In genomic region chr2:73281707-73282106, GRCm38 (mm10) we compare ENCODE assay signal across 13 mouse cellular contexts. TPM values are rescaled to one million over a fixed set of nuclear protein-coding genes. Genes with fewer than 3 reads are reported as not detected.
DNase-seq lines count a peak whose midpoint lies in the region; ATAC-seq and TF ChIP-seq lines count a peak whose summit lies in the region.
"Had no signal": no experiment of that assay in that cellular context is flagged by ENCODE, and none has a peak within 500 bp of the region (broad histone marks: within the 10 kb centered on the region; RNA-seq: fewer than 3 reads in every experiment).

No protein-coding gene starts in this region.

- DNase-seq in gastrocnemius, adult 2 months: no peak
- DNase-seq in gastrocnemius, postnatal 4 days (ENCODE audit: low spot score in 2 of 2): no peak
- peak; percentile 35 for DNase-seq in lung, postnatal 0 days (ENCODE audit: low spot score)
- DNase-seq in lung, adult 2 months: no peak
- peak; percentile 69 for DNase-seq in embryo, embryonic 10 days (ENCODE audit: low spot score)
- DNase-seq in retina, embryonic 14.5 days (ENCODE audit: low spot score): peak; percentile 70
- no peak for DNase-seq in adrenal gland, adult 8-10 months
- DNase-seq in layer of hippocampus, postnatal 10 days (ENCODE audit: low spot score in 2 of 2): no peak
- DNase-seq: adrenal gland, adult 2 months; cerebellum, adult 9-11 months; kidney, adult 11 months; lung, postnatal 4 days; thymus, adult 18-20 months had no signal

- intact Hi-C loops in gastrocnemius, adult 2 months (cut with DNase I): loop anchor here (10.0 kb wide), 1 partner anchor 1247 kb away; no protein-coding TSS in a partner anchor

- WGBS in lung, postnatal 0 days: 19% methylated on average over 7 of the region's 7 CpGs
- WGBS in lung, adult 2 months: 42% methylated on average over 7 of the region's 7 CpGs

- H3K9ac ChIP-seq in lung, postnatal 0 days (replicated peaks; ENCODE audit: low read depth): no peak overlapping the region

- TF ChIP-seq EP300 in lung, postnatal 0 days (IDR thresholded peaks at IDR 0.05): no peak

- H3K9me3 ChIP-seq in lung, postnatal 0 days (ENCODE audit: low read length): no peaks in the 10 kb centered on the region

- H3K4me2 ChIP-seq in lung, postnatal 0 days (replicated peaks; ENCODE audit: low read depth, low read length): no peak overlapping the region

- no peaks in the 10 kb centered on the region for H3K4me1 ChIP-seq in lung, postnatal 0 days (ENCODE audit: insufficient read depth, low read depth, low read length)
- H3K4me1 ChIP-seq in lung, adult 2 months (ENCODE audit: control insufficient read depth, insufficient read depth, low read length): no peaks in the 10 kb centered on the region

- no peaks in the 10 kb centered on the region for H3K36me3 ChIP-seq in lung, postnatal 0 days (ENCODE audit: insufficient read depth, low read length)

- no peak for TF ChIP-seq POLR2A in lung, adult 2 months (IDR thresholded peaks at IDR 0.05; ENCODE audit: borderline replicate concordance, extremely low read depth, low read depth, low read length)

- peaks cover 39% of the 10 kb centered on the region for H3K27me3 ChIP-seq in lung, postnatal 0 days (replicated peaks; ENCODE audit: insufficient read depth, low read length)

- peak; percentile 35; the same call in 1 of the 2 replicates for TF ChIP-seq CTCF in gastrocnemius, adult 2 months (IDR thresholded peaks at IDR 0.05)
- peak; percentile 64 for TF ChIP-seq CTCF in lung, postnatal 0 days (IDR thresholded peaks at IDR 0.05)
- TF ChIP-seq CTCF in lung, adult 2 months (IDR thresholded peaks at IDR 0.05; ENCODE audit: insufficient read depth, low read length): no peak

- no peak for ATAC-seq in lung, postnatal 0 days

- no peak overlapping the region for H3K27ac ChIP-seq in gastrocnemius, adult 2 months
- no peak overlapping the region for H3K27ac ChIP-seq in lung, postnatal 0 days (ENCODE audit: low read length)

- H3K4me3 ChIP-seq in gastrocnemius, adult 2 months: no peak overlapping the region
- no peak overlapping the region for H3K4me3 ChIP-seq in lung, postnatal 0 days (ENCODE audit: low read depth, low read length)
- H3K4me3 ChIP-seq in lung, adult 2 months (replicated peaks; ENCODE audit: extremely low read depth, low read depth, low read length): no peak overlapping the region

RNA-seq across cellular contexts. Expression of gene Sp9, which starts 10.0 kb away (rescaled TPM):
- total RNA-seq in gastrocnemius, adult 2 months (2021): not detected
- not detected for total RNA-seq in gastrocnemius, postnatal 4 days (2021)
- polyA plus RNA-seq in lung, postnatal 0 days (2015; fragmentation: Nextera tagmentation; extraction: Ambion mirVana): not detected in 2 replicates
- polyA plus RNA-seq in lung, adult 2 months (2012; rRNA removed): not detected in 2 replicates
- total RNA-seq in adrenal gland, adult 8-10 months (2022): not detected
- total RNA-seq in layer of hippocampus, postnatal 10 days (2021): 1 to 10 TPM; 4.7 to 5.1 TPM
- total RNA-seq: adrenal gland, adult 2 months had no signal
- polyA plus RNA-seq: adrenal gland, adult 2 months had no signal

RNA-seq across cellular contexts. Expression of gene Scrn3, which starts 30.7 kb away (rescaled TPM):
- 10 to 100 TPM; 50.4 to 51.0 TPM for total RNA-seq in gastrocnemius, adult 2 months (2021)
- 10 to 100 TPM; 14.9 to 15.4 TPM for total RNA-seq in gastrocnemius, postnatal 4 days (2021)
- polyA plus RNA-seq in lung, postnatal 0 days (2015; fragmentation: Nextera tagmentation; extraction: Ambion mirVana): 10.9 and 12.8 TPM in 2 replicates
- polyA plus RNA-seq in lung, adult 2 months (2012; rRNA removed): 5.5 and 8.9 TPM in 2 replicates
- total RNA-seq in adrenal gland, adult 8-10 months (2022): 10 to 100 TPM; 23.9 to 33.8 (median 30.1) TPM
- 10 to 100 TPM; 12.1 to 12.6 TPM for total RNA-seq in layer of hippocampus, postnatal 10 days (2021)

RNA-seq across cellular contexts. Expression of gene Cir1, which starts 30.8 kb away (rescaled TPM):
- total RNA-seq in gastrocnemius, adult 2 months (2021): 10 to 100 TPM; 12.0 to 12.7 TPM
- 10 to 100 TPM; 16.3 to 16.9 TPM for total RNA-seq in gastrocnemius, postnatal 4 days (2021)
- polyA plus RNA-seq in lung, postnatal 0 days (2015; fragmentation: Nextera tagmentation; extraction: Ambion mirVana): 38.9 and 39.3 TPM in 2 replicates
- polyA plus RNA-seq in lung, adult 2 months (2012; rRNA removed): 2.1 and 4.3 TPM in 2 replicates
- total RNA-seq in adrenal gland, adult 8-10 months (2022): 10 to 100 TPM; 18.0 to 24.0 (median 20.5) TPM
- total RNA-seq in layer of hippocampus, postnatal 10 days (2021): 10 to 100 TPM; 22.8 to 26.7 TPM

Comparison
In these comparisons a context has a peak if more than half of its experiments do, and no peak if none do; other contexts are left out.
1. DNase-seq: peak in lung, postnatal 0 days (single experiment), embryo, embryonic 10 days (single experiment) and retina, embryonic 14.5 days (single experiment); none in gastrocnemius, adult 2 months (single experiment), gastrocnemius, postnatal 4 days (0 of 2), lung, adult 2 months (single experiment), adrenal gland, adult 8-10 months (single experiment) and layer of hippocampus, postnatal 10 days (0 of 2).
2. RNA of gene Sp9, which starts 10.0 kb away (total RNA-seq): 4.7 to 5.1 TPM in layer of hippocampus, postnatal 10 days; not detected in gastrocnemius, adult 2 months, not detected in gastrocnemius, postnatal 4 days and not detected in adrenal gland, adult 8-10 months; every median in the first group is over 4 times any median in the second.